Mouse (Mus musculus) heart, adult 8-10 months (tissue): ENCODE measurements around the gene Uckl1. TPM values are rescaled to one million over a fixed set of nuclear protein-coding genes. Genes with fewer than 3 reads are reported as not detected.

Experiments
- DNase-seq: peaks from one replicate; pipeline ENCODE4 v3.0.0; 2022; ENCODE audit warnings: low spot score
- microRNA-seq: library from miRNA; unstranded; fragments of <30 nt; microRNA quantifications from one replicate; pipeline ENCODE4 v1.2.0, GENCODE M21; 2022
- total RNA-seq, 4 experiments: library from RNA; stranded (reverse); gene quantifications; 2 replicates each; pipeline ENCODE4 v1.2.4; 2022

Gene Uckl1
- total RNA-seq, 4 experiments from 2014 or later, result 26.8 to 39.2 (median 35.0) TPM

DNA sequence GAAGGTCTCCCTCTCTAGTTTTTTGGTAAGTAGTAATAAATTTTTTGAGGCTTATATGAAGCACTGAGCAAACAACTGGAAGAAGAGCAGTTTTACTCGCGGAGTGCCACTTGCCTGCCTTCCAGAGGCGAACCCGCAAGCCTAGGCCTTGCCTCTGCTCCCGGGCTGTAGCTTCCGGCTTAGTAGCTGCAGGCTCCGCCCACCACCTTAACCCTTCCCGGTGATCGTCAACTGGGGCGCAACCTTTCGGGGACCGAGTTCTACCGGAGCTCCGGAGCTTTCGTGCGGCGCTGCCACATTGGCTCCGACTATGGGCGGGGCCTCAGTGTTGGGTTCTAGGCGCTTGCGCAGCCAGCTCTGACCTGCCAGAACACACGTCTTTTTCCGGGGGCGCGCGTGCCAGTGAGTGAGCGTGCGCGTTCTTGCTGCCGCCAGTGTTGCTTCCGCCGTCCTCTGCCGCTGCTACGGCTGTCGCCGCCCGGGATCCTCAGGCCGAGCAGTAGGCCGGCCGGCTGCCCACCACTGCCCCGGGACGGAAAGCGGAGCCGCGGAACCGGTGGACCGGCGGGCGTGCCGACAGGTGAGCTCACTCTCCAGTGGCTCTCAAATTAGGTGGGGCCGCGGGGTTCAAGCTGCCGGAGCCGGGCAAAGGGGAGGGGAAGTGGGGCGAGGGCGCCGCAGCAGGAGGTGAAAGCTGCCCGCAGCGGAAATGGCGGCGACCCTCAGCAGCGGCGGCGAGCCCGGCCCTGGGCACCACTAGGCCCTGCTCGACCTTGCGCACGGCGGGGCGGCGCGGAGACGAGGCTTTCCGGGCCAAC lies 64.4 kb downstream of the Uckl1 start, which contains the start of gene Dnajc5:
Gene Dnajc5, plus strand, starts transcription at position 368 of the 818 bp plus-strand sequence.
- peak; percentile 98 for DNase-seq

DNA sequence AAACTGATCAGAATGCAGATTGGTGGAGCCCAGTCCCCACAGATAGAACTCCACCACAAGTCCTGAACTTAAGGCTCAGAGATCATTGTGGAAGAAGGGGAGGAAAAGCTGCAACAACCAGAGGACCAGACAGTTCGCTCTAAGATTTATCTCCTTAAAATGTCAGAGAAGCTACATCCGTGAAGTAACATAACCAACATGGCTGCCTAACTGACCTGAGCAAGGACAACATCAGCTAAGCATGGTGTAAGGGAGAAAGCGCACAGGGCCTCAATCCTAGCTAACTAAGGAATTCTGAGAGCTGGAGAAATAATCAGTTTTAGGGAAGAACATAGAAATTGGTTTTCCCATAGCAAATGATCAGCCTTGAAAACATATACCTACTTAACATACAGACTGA lies 65.5 kb downstream of the Uckl1 start:
- DNase-seq, result no peak

Small RNAs within 50 kb of the gene (microRNA-seq; reads per million reads assigned to microRNA genes)
- not detected for gene Mir7006

Other genes starting within 250 kb of the Uckl1 start
- gene Zgpat, start 220.0 kb downstream of the Uckl1 start, total RNA-seq, result 10 to 100 TPM; 17.4 to 22.9 (median 18.1) TPM
- gene Arfrp1, start 219.5 kb downstream of the Uckl1 start, total RNA-seq, result 10 to 100 TPM; 50.2 to 56.0 (median 53.9) TPM
- gene Lime1, start 204.8 kb downstream of the Uckl1 start, total RNA-seq, result 1 to 10 TPM; 4.6 to 5.1 (median 4.8) TPM
- 10 to 100 TPM in 2 of 4 experiments, 1 to 10 TPM in 2; 8.9 to 11.5 (median 10.5) TPM for gene Zbtb46, start 125.5 kb downstream of the Uckl1 start, total RNA-seq
- gene Abhd16b, start 91.7 kb downstream of the Uckl1 start, total RNA-seq, result not detected
- gene Tpd52l2, start 87.8 kb downstream of the Uckl1 start, total RNA-seq, result 10 to 100 TPM; 65.6 to 72.6 (median 66.5) TPM
- 10 to 100 TPM; 57.8 to 71.4 (median 65.0) TPM for gene Dnajc5, start 64.4 kb downstream of the Uckl1 start, total RNA-seq
- 10 to 100 TPM; 34.3 to 42.6 (median 35.0) TPM for gene Prpf6, start 7.0 kb upstream of the Uckl1 start, total RNA-seq
- 10 to 100 TPM; 11.0 to 18.7 (median 14.0) TPM for gene Zfp512b, start 7.9 kb upstream of the Uckl1 start, total RNA-seq
- gene Samd10, start 14.3 kb upstream of the Uckl1 start, total RNA-seq, result 1 to 10 TPM; 1.2 to 1.6 (median 1.5) TPM
- gene Gm29797, start 72.1 kb upstream of the Uckl1 start, total RNA-seq, result not detected
- gene Sox18, start 86.7 kb upstream of the Uckl1 start, total RNA-seq, result 10 to 100 TPM; 21.4 to 53.8 (median 48.1) TPM
- 1 to 10 TPM; 5.3 to 8.0 (median 7.2) TPM for gene Tcea2, start 95.4 kb upstream of the Uckl1 start, total RNA-seq
- gene Rgs19, start 109.1 kb upstream of the Uckl1 start, total RNA-seq, result 1 to 10 TPM; 3.7 to 8.9 (median 4.9) TPM
- gene Lkaaear1, start 113.5 kb upstream of the Uckl1 start, total RNA-seq, result not detected
- gene Oprl1, start 130.1 kb upstream of the Uckl1 start, total RNA-seq, result under 1 TPM in 1 of 4 experiments, not detected in 3; 0.16 TPM
- not detected for gene Myt1, start 178.4 kb upstream of the Uckl1 start, total RNA-seq